Mouse (Mus musculus) adrenal gland, postnatal 14 days (tissue): ENCODE results near the gene Mamstr. TPM values are rescaled to one million over a fixed set of nuclear protein-coding genes. Genes with fewer than 3 reads are reported as not detected.

Experiments used
- DNase-seq: peaks from one replicate; pipeline ENCODE4 v3.0.0; 2021; ENCODE audit warnings: mixed read lengths
- long read RNA-seq, 2 experiments: library from polyadenylated mRNA; stranded (forward); transcript quantifications; one replicate each; pipeline ENCODE4 v2.0.0; 2021
- total RNA-seq: library from RNA; stranded (reverse); gene quantifications from 2 replicates; pipeline ENCODE4 v1.2.3, GENCODE M21; 2021

The Mamstr gene
- total RNA-seq: 4.9 and 8.5 TPM in 2 replicates
- long read RNA-seq, experiment 1, partial matches to known transcripts: 1 of 5 reads
- long read RNA-seq, experiment 1, other reads (novel, unspliced or antisense): 4 of 5 reads
- long read RNA-seq, experiment 2, partial matches to known transcripts: 0 of 1 reads
- long read RNA-seq, experiment 2, other reads (novel, unspliced or antisense): 1 of 1 reads

DNA sequence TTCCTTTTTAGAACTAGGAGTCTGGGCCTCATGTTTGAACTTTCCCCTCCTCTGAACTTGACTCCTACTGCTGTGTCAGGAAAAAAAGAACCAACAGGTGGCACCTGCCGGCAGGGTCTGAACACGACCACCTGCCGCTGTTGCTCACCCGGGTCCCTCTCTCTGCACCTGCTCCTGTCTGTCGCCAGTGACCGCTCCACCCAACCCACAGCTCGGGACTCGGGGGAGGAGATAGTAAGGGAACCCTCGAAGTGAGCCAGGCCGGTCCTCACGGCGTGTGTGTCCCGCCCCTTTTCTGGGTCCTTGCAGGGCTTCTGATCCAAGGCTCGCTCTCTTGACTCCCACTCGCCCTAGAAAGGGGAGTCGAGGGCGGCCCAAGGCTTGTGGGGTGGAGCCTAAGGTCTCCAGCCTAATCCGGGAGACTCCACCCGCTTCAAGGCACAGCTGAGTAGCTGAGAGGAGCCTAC, at the start of gene Mamstr:
Gene Mamstr, plus strand, starts transcription at position 417 of the 467 bp plus-strand sequence.
- no peak for DNase-seq

DNA sequence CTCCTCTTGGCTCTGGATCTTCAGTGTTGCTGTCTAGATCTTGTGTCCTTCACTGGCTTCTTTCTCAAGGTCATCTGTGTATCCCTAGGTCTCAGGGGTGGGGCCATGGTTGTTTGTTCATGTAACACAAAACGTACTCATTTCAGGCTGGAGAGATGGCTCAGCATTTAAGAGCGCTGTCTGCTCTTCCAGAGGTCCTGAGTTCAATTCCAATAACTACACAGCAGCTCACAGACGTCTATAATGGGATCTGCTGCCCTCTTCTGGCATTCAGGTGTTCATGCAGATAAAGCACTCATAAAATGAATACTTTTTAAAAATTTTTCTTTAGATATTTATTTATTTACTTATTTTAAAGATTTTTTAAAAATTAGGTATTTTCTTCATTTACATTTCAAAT, 48.9 kb upstream of the Mamstr start:
- DNase-seq: no peak

DNA sequence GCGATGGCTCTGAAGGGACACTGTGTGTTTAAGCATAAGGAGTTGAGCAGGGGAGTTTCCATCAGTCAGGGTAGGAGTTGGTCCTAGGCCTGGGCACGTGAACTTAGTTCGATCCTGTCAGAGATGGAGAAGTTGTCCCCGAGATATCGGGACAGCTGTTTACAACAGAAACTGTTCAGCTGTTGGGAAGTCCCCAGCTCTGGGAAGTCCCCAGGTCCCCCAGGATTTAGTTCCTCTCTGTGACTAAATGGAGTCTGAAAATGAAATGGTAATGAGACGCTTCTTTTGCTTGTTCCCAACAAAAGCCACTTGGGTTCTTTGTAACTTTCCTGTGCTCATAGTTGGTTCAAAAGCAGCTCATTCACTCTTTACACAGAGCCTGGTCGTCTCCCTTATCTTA, 47.9 kb upstream of the Mamstr start:
- no peak for DNase-seq

DNA sequence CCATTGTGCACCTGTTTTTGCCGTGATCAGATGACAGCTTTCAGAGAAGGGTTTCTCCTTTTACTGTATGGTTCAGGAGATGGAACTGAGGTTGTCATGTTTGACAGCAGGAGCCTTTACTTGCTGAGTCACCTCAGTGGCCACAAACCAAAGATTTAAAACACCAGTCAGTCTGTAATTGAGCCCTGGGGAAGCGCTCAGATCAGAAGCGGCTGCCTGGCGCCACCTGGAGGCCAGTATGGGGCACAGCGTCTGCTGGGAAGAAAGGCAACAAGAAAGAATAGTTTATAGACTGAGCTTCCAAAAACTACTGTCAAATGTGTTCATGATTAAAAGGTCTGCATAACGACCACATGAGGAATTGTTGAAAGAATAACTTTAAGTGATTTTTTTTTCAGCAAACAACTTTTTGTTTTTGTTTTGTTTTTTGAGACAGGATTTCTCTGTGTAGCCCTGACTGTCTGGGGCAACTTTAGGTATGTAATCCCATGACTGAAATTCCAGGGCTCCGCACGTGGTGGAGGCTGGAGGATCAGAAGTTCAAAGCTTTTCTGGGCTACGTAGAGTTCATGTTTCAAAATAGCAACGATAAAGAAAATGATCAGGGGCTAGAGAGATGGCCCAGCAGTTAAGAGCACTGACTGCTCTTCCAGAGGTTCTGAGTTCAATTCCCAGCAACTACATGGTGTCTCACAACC, 46.5 kb upstream of the Mamstr start:
- DNase-seq: peak; percentile 85

DNA sequence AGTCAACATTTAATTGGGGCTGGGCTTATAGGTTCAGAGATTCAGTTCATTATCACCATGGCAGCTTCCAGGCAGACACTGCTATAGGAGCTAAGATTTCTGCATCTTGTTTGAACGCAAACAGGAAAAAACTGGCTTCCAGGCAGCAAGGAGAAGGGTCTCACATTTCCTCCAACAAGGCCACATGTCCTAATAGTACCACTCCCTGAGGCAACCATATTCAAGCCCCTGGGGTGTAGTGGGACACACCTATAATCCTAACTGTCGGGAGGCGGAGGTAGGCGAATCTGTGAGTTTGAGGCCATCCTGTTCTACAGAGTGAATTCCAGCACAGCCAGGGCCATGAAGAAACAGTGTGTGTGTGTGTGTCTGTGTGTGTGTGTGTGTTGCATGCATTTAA, 44.6 kb upstream of the Mamstr start:
- no peak for DNase-seq

DNA sequence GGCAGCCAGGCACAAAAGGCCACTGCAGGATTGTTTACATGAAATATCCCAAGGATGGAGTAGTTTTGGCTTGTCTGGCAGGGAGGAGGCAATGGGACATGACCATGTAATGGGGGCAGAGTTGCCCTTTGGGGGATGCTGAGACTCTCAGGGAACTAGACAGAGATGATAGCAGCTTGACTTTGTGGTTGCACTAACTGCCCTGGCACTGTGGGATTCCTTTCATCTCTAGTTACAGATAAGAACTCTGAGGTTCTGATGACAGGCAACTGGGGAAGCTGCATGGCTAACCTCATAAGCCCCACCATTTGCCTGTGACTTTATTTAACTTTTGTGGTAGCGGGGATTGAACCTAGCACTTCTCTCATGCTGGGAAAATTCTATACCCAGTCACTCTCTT, 43.7 kb upstream of the Mamstr start:
- DNase-seq: no peak

DNA sequence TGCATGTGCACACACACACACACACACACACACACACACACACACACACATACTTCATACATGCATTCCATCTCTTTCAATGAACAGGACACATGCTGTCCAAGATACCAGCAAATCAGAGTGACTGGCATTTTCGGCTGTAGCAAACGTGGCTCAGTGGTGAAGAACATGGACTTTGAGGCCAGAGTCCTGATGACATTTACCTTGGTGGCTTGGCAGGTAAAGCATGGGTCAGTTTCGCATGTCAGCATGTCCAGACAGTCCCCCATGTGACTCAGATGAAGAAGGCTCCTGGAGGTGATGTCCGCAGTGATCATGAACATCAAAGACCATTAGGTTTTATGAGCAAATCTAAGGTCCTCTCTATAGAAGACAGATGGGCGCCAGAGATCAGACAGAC, 42.8 kb upstream of the Mamstr start:
- no peak for DNase-seq

DNA sequence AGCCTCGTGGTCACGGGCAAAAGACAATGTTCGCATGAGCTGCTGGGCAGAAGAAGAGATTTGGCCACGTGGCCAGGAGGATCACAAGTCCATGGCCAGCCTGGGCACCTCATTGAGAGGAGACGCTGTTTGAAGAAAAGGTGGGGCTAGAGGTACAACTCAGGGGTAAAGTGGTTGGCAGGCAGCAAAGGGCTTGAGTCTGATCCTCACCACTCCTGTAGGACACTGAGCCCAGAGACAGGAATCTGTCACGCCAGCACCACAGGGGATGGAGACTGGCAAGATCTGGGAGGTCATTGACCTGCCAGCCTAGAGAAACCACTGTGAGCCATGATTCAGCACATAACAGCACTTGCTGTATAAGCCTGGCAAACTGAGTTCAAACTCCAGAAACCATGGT, 42.2 kb upstream of the Mamstr start:
- DNase-seq: no peak

DNA sequence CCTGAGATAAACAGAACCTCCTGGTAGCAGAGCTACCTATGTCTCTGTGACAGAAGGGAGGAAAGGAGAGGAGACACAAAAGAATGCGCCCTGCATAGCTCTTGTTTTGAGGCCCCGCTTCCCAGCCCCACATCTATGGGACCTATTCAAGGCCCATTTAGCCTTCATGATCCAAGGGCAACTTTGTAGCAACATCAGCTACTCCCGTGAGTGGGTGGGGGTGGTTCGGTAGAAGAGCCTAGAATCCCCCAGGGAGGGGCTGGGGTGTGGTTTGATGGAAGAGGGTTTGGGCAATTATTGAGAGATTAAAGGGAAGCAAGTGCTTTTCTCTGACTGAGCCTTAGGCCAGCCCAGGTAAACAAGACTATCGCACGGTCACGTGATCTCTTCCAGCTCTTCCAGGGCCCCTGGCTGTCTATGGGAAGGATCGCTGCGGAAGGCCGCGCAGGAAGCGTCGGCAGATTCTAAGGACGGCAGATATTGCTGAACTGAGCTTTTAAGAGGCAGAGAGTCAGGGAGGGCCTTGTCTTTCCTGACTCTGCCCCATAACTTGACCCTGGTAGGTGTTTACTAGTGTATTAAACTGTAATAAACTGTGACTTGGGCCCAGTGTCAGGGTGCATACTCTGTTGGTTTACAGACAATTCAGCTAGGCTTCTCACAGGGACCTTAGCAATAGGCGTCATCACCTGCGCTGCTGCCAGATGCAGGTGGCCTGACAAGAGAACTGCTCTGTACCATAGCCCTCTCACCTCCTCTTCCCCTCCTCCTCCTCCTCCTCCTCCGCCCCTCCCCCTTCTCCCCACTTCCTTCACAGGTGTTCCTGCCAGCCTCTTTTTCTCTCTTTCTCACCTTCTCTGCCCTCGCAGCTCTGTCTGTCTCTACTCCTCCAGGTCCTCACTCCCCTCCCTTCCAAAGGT, 40.6 kb upstream of the Mamstr start:
- DNase-seq: no peak

DNA sequence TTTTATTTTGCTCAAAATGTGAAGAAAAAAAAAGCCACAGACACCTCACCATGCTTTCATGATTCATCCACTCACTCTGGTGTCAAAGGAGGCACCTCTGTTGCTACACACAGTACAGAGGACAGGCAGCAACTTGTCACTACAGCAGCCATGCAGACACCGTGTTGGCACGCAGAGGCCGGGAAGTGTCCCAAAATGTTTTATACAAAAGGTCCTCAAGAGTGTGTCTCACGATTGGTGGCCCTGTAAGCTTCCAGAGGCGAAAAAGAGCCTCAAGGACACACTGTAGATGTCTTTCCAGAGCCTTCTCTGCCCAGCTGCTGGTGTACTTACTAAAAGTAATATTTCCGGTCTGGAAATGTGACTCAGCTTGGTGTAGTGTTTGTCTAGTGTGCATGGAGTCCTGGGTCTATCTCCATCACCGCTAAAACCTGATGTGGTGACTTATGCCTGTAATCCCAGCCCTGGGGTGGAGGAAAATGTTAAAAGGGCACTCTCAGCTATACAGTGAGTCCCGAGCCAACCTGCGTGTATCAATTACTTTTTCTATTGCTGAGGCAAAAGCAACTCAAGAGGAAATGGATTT, 34.0 kb upstream of the Mamstr start:
- DNase-seq: peak; percentile 63

DNA sequence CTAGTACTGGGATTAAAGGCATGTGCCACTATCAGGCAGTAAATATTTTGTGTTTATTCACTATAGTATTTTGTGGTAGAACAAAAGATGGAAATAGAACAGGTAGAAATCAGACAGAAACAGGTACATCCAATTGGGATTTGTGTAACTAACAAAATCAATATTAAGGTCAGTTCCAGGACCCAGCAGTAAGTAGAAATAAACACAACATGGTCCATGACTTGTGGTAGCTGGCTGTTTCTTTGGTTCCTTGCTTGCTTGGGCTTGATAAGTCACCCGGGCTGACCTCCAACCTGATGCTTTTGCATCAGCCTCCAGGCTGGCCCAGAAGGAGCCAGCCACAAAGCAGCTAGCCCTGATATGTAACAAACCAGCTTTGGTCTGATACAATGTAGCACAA, 30.3 kb upstream of the Mamstr start:
- DNase-seq: no peak

DNA sequence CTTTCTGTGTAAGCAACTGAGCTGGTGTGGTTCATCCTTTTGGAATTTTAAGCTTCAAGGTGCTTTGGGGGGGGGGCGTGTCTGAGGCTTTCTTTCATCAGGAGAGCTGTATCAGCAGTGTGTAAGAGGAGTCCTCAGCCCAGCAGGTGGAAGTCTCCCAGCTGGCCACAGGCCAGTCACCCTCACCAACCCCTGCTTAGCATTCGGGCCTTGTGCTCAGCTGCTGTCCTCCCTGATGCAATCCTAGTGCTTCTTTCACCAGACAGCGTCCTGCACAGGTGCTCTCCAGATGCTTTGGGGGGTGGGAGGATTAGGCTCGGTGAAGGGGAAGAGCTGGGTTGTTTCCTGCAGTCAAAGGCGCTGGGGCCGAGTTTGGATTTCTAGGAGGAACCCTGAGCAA, 23.5 kb upstream of the Mamstr start:
- no peak for DNase-seq

DNA sequence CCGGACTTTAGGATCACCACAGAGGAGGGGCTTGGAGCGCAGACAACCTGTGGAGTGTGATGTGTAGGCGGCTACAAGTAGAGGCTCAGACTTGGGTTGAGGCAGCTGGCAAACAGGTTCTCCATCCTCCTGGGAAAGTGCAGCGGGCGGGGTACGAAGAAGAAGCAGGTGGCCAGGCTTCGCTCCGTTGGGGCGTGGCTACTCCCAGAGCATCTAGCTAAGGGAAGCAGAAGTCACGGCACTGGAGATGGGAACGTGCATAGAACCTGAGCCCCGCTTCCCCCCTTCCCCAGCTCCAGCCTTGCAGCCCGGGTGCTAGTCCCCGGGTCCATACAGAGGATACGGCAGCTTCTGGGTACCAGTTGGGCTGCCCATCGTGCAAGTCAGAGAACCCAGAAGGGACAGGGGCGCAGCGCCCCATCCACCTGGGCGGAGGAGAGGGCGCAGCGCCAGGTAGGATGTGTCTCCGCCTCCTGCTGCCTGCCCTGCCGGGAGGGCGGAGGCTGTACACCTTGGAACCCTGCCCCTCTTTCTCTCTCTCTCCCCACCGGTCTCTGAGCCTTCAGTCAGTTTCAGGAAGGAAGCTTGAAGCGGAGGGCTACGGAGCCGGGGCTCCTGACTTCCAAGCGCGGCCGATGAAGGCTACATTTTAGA, 22.6 kb upstream of the Mamstr start, which contains the start of gene Fut1:
Gene Fut1, plus strand, starts transcription at position 248 of the 654 bp plus-strand sequence.
- DNase-seq: no peak

DNA sequence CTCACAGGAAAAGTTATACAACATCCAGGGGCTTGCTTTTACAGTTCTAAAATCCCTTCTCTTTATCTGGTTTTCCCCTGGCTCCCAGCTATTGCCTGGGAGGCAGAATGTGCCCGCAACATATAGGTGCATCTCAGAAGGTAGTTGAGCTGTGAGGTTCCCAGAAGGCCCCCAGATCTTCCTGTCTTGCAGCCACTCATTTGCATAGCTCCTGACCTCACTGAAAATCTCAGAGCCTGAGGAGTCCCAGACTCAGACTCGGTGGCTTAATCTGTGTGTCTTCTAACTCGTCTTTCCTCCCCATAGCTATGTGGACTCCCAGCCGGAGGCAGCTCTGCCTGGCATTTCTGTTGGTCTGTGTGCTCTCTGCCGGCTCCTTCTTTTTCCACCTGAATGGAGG, 21.5 kb upstream of the Mamstr start:
- DNase-seq: no peak

DNA sequence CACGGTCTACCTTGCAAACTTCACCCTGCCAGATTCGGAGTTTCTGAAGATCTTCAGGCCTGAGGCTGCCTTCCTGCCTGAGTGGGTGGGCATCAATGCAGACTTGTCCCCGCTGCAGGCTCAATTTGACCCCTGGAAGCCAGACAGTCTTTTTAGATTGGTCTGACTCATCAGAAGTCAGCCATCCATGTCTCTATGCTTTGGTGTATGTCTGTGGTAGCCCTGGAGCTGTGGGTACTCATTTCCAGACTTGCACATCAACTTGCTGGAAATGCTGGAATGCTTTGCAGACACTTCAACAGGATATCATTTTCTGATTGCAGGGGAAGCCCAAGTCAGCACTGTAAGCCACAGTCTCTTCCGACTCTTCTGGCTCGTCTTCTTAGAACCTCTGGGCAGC, 20.2 kb upstream of the Mamstr start:
- no peak for DNase-seq

DNA sequence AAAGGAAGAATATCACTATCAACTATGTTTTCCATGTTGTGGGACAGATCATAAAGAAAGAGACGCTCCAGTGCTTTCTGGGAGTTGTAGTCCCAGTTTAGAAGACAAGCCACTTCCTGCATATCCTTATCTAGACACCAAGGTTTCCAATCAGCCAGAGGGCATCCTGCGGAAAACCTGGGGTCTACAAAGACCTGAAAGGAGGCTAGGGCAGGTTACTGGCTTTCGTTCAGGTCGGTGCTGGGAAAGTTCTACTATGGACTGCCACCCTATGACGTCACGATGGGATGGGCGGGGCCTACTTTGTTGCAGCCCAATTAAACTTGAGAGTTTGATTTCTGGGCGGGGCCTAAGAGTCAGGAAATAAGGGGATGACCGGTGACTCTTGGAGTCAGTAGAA, 18.3 kb upstream of the Mamstr start, which contains the start of gene Izumo1:
Gene Izumo1, plus strand, starts transcription at position 369 of the 400 bp plus-strand sequence.
- DNase-seq: peak; percentile 71

DNA sequence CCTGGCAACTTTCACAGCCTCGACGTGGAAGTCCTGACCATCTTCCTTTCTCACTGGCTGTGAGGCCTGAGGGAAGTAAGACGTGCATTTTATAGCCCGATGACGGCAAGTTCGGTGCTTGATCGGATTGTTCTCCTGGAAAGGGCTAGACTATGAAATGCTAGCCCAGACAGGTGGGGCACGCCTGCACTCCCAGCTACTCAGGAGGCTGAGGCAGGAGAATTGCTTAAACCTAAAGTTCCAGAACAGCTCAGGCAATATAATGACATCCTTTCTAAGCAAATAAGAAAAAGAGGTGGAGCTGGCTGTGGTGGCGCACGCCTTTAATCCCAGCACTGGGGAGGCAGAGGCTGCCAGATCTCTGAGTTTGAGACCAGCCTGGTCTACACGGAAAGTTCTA, 16.3 kb upstream of the Mamstr start:
- no peak for DNase-seq

DNA sequence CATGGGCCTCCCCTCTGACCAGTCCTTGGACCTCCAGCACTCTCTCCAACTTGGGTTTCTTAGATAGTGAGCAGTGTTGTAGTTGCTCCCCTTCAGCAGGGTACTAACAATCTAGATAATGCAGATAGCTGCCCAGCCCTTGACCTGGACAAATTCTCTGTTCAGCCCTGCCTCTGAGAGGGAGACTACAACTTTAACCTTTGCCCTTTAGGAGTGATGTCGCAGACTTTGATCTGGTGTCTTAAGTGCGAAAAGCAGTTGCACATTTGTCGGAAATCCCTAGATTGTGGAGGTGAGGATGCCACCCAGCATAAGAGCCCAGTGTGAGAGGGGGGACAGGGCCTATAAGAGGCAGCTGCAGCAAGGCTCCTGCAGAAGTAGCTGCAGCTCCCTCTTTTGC, 15.1 kb upstream of the Mamstr start:
- DNase-seq: no peak

DNA sequence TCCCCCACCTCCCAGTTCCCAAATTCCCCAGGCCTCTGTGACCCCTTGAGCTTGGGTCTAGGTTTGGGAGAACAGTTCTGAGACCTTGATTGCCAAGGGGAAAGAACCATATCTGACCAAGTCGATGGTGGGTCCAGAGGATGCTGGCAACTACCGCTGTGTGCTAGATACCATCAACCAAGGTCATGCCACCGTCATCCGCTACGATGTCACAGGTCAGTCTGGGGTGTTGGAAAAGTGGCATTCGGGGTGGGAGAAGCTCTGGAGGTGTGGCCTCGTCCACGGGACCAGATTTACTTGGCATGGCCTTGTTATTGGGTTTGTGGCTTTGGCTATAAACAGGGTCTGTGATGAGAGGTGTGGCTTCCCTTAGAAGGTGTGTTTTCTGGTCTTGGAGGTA, 14.3 kb upstream of the Mamstr start:
- DNase-seq: no peak

DNA sequence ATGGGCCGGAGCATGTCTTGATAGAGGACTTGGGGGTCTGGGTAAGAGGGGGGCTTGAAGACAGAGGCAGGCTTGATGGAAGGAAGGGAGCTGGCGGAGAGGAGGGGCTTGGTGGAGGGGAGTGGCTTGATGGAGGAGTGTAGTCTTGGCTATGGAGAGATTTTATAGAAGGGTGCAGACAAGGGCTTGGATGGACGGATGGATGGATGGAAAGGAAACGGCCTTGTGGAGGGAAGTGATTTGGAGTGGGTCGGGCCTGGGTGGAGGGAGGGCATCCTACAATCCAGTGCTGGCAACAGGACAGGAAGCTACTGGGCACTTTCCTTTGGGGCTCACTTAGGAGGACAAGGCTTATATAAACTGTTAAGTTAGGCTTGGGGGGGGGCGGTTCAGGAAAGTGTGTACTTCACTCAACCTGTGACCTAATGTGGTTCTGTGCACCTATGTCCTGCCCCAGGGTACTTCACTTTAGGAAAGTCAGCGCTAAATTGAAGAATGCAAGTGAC, 13.2 kb upstream of the Mamstr start:
- no peak for DNase-seq

DNA sequence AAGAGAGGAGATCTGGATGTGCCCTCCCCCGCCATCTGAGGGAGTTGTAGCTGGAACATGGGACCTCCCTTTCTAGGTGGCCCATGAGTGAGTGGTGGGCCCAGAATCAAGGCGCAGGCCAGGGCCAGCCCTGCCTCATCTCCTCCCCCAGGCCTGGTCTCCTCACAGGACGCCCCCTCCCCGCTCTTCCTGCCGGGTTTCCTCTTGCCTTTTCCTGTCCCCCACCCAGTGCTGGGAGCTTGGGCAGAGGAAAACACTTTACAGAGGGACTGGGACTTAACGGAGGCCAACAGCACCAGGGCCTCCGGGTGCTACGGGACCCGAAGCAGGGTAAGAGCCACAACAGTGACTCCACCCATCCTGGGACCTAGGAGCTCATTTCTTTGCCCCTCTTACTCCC, 12.5 kb upstream of the Mamstr start, which contains the start of gene Rasip1:
Gene Rasip1, plus strand, starts transcription at position 228 of the 400 bp plus-strand sequence.
- peak; percentile 67 for DNase-seq
